Mouse (Mus musculus) intestine, postnatal 0 days (tissue): ENCODE measurements around the gene Bckdha. TPM values are rescaled to one million over a fixed set of nuclear protein-coding genes. Genes with fewer than 3 reads are reported as not detected.

ENCODE experiments used
- ATAC-seq: fragments of 200-750 bp; cut with Nextera tagmentation; 2 replicates; pipeline ENCODE4 v1.8.0; 2017; ENCODE audit warnings: mild to moderate bottlenecking, moderate TSS enrichment, moderate library complexity
- H3K27ac ChIP-seq: fragments of 300-500 bp; sonication (generic); 2 replicates; pipeline ENCODE4 v1.5.1; 2014; ENCODE audit warnings: mild to moderate bottlenecking, low read depth, low read length, moderate library complexity
- H3K27me3 ChIP-seq: fragments of 300-500 bp; sonication (generic); replicated peaks from 2 replicates; pipeline ENCODE4 v1.6.1; 2014; ENCODE audit warnings: low read length, mixed read lengths; ENCODE audit not compliant: control insufficient read depth, insufficient read depth
- H3K36me3 ChIP-seq: fragments of 300-500 bp; sonication (generic); 2 replicates; pipeline ENCODE4 v1.6.1; 2014; ENCODE audit warnings: mild to moderate bottlenecking, moderate library complexity; ENCODE audit not compliant: control insufficient read depth, insufficient read depth
- H3K4me1 ChIP-seq: fragments of 300-500 bp; sonication (generic); replicated peaks from 2 replicates; pipeline ENCODE4 v1.6.1; 2014; ENCODE audit warnings: antibody characterized with exemption, low read length, mixed read lengths; ENCODE audit not compliant: control insufficient read depth, insufficient read depth
- H3K4me2 ChIP-seq: fragments of 300-500 bp; sonication (generic); replicated peaks from 2 replicates; pipeline ENCODE4 v1.6.1; 2014; ENCODE audit warnings: low read depth, mild to moderate bottlenecking, moderate library complexity
- H3K4me3 ChIP-seq: fragments of 300-500 bp; sonication (generic); 2 replicates; pipeline ENCODE4 v1.5.1; 2014; ENCODE audit warnings: low read depth, low read length
- H3K9ac ChIP-seq: fragments of 300-500 bp; sonication (generic); 2 replicates; pipeline ENCODE4 v1.6.1; 2014; ENCODE audit warnings: mild to moderate bottlenecking, low read depth, low read length
- H3K9me3 ChIP-seq: fragments of 300-500 bp; sonication (generic); 2 replicates; pipeline ENCODE4 v1.6.1; 2016; ENCODE audit warnings: mixed run types; ENCODE audit not compliant: control insufficient read depth
- CTCF ChIP-seq: sonication (generic); IDR thresholded peaks from 2 replicates; pipeline ENCODE4 v1.5.1; 2016; ENCODE audit warnings: low read depth, mild to moderate bottlenecking, control low read depth, antibody characterized with exemption, moderate library complexity
- WGBS: fragments of 180-500 bp; shearing (Covaris S2); extraction: QIAGEN DNeasy Blood & Tissue Kit; methylation state at CpG from one replicate; pipeline ENCODE4 v1.1.7; 2014; 5-methylcytosine and 5-hydroxymethylcytosine counted together
- polyA plus RNA-seq: library from polyadenylated mRNA; unstranded; fragments of >200 nt; fragmentation: Nextera tagmentation; extraction: Ambion mirVana; gene quantifications from 2 replicates; pipeline ENCODE4 v1.2.1, GENCODE M21; 2015

Bckdha gene
- polyA plus RNA-seq, 1 experiment from 2014 or later = 39.8 TPM

GRCm38 (mm10) chr7:25684659-25685058 is 25.9 kb upstream of the Bckdha start:
- Histone ChIP-seq H3K27me3 (no peaks in the 10 kb centered on the region), H3K9ac (no peak overlapping the region)

GRCm38 (mm10) chr7:25683474-25684180 is 24.8 kb upstream of the Bckdha start:
- Histone ChIP-seq H3K27ac (no peak overlapping the region), H3K27me3 (no peaks in the 10 kb centered on the region), H3K9me3 (no peaks in the 10 kb centered on the region), H3K4me3 (no peak overlapping the region), H3K36me3 (no peaks in the 10 kb centered on the region), H3K9ac (no peak overlapping the region), H3K4me2 (no peak overlapping the region), H3K4me1 (peaks cover 3% of the 10 kb centered on the region; the same call in 1 of the 2 replicates)
- no peak for TF ChIP-seq CTCF
- no peak for ATAC-seq
- 58% methylated on average over 7 of the region's 7 CpGs for WGBS

More at GRCm38 (mm10) chr7:25684659-25685058, 25.9 kb upstream of the Bckdha start:
- Histone ChIP-seq H3K9me3 (no peaks in the 10 kb centered on the region), H3K27ac (no peak overlapping the region), H3K36me3 (no peaks in the 10 kb centered on the region), H3K4me1 (peaks cover 3% of the 10 kb centered on the region; the same call in 1 of the 2 replicates), H3K4me2 (no peak overlapping the region), H3K4me3 (no peak overlapping the region)
- TF ChIP-seq CTCF = no peak
- WGBS = 92% methylated on average over 6 of the region's 6 CpGs
- no peak for ATAC-seq

GRCm38 (mm10) chr7:25681341-25682231 is 22.8 kb upstream of the Bckdha start:
- Histone ChIP-seq H3K27me3 (no peaks in the 10 kb centered on the region), H3K27ac (no peak overlapping the region), H3K4me1 (peaks cover 3% of the 10 kb centered on the region; the same call in 1 of the 2 replicates), H3K9ac (no peak overlapping the region), H3K36me3 (no peaks in the 10 kb centered on the region), H3K4me2 (peak overlapping the region; percentile 58), H3K9me3 (no peaks in the 10 kb centered on the region), H3K4me3 (no peak overlapping the region; the same call in 1 of the 2 replicates)
- TF ChIP-seq CTCF = no peak
- WGBS = 58% methylated on average over 15 of the region's 15 CpGs
- no peak for ATAC-seq

- 0 out of 2 replicates have a peak, but pooled peaks cover 3% of the 10 kb centered on the region for H3K4me1 ChIP-seq
- H3K27me3 ChIP-seq = peaks cover 5% of the 10 kb centered on the region
- peak; percentile 95 for ATAC-seq
- peak; percentile 32 for TF ChIP-seq CTCF
- H3K27ac ChIP-seq = peak within 1 kb of the TSS; percentile 58
- 0 out of 2 replicates have a peak within 1 kb of the TSS, but pooled peaks have one; percentile 35 for H3K9ac ChIP-seq
- peak within 1 kb of the TSS; percentile 58 for H3K4me2 ChIP-seq
- peak within 1 kb of the TSS; percentile 62 for H3K4me3 ChIP-seq
- no peaks in the 10 kb centered on the region for H3K9me3 ChIP-seq
- no peaks in the 10 kb centered on the region for H3K36me3 ChIP-seq
- WGBS = under 1% methylated on average over 46 of the region's 46 CpGs
Observed at GRCm38 (mm10) chr7:25680514-25681258, 21.9 kb upstream of the Bckdha start, which contains the start of gene B9d2. B9d2 (plus strand) TSS chr7:25680780.

- TF ChIP-seq CTCF = peak; percentile 50; the same call in 1 of the 2 replicates
- Histone ChIP-seq H3K36me3 (no peaks in the 10 kb centered on the region), H3K9ac (no peak overlapping the region), H3K4me1 (0 out of 2 replicates have a peak, but pooled peaks cover 3% of the 10 kb centered on the region), H3K27me3 (peaks cover 10% of the 10 kb centered on the region), H3K9me3 (no peaks in the 10 kb centered on the region), H3K27ac (no peak overlapping the region), H3K4me2 (peak overlapping the region; percentile 58), H3K4me3 (peak overlapping the region; percentile 62)
- ATAC-seq = no peak
- WGBS = 7% methylated on average over 6 of the region's 6 CpGs
Observed at GRCm38 (mm10) chr7:25679971-25680370, 21.2 kb upstream of the Bckdha start.
